Mouse (Mus musculus): ENCODE data around the gene Hoxb8.

Hoxb8 gene

GRCm38 (mm10) chr11:96281855-96282570 lies at the start of gene Hoxb8:
Gene Hoxb8, plus strand, starts transcription at chr11:96281905.
- no peaks in the 10 kb centered on the region for H3K36me3 ChIP-seq (ENCODE audit: control insufficient read depth, insufficient read depth, low read length, poor library complexity, severe bottlenecking)

DNA sequence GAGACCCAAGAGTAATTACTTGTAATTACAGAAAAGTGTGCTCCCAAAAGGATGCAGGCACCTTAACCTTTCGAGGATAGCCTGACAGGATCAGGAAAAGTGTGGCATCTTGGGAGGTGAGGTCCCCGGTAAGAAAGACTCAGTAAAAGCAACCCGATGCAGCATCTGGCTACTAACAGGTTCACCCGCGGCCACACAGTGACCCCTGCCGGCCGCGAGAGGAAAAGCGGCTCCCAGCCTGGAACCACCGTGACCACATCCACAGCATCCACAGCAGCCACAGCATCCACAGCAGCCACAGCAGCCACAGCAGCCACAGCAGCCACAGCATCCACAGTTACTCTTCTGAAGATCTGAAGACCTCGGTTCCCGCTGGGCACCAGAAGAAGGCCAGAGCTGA lies 46.8 kb upstream of the Hoxb8 start:
- H3K36me3 ChIP-seq (ENCODE audit: control insufficient read depth, insufficient read depth, low read length, poor library complexity, severe bottlenecking): no peaks in the 10 kb centered on the region
- no peaks in the 10 kb centered on the region for H3K27me3 ChIP-seq (ENCODE audit: control insufficient read depth, insufficient read depth, low read length, poor library complexity, severe bottlenecking)
- peak; percentile 63 for DNase-seq (ENCODE audit: low read depth, low spot score)

More at GRCm38 (mm10) chr11:96281855-96282570, at the start of gene Hoxb8:
- DNase-seq (ENCODE audit: low read depth, low spot score): no peak
- H3K27me3 ChIP-seq (ENCODE audit: control insufficient read depth, insufficient read depth, low read length, poor library complexity, severe bottlenecking): peaks cover 7% of the 10 kb centered on the region

DNA sequence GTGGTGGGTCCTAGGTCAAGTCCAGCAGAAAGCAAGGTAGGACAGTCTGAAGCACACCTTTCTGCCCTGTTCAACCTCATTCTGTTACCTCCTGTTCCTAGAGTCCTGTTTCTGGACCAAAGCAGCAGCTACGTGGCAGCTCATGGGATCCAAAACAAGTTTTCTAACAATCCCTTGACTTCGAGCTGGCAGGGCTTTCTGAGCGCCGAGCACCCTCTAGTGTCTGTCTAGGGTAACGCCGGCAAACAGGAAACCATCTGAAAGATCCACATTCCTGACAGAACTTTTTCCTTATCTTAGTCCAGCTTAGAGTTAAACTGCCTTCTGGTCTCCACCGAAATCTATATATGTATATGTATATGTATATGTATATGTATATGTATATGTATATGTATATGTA lies 41.5 kb upstream of the Hoxb8 start:
- Histone ChIP-seq H3K27me3 (ENCODE audit: control insufficient read depth, insufficient read depth, low read length, poor library complexity, severe bottlenecking) (no peaks in the 10 kb centered on the region), H3K36me3 (ENCODE audit: control insufficient read depth, insufficient read depth, low read length, poor library complexity, severe bottlenecking) (no peaks in the 10 kb centered on the region)
- DNase-seq (ENCODE audit: low read depth, low spot score): peak; percentile 51

DNA sequence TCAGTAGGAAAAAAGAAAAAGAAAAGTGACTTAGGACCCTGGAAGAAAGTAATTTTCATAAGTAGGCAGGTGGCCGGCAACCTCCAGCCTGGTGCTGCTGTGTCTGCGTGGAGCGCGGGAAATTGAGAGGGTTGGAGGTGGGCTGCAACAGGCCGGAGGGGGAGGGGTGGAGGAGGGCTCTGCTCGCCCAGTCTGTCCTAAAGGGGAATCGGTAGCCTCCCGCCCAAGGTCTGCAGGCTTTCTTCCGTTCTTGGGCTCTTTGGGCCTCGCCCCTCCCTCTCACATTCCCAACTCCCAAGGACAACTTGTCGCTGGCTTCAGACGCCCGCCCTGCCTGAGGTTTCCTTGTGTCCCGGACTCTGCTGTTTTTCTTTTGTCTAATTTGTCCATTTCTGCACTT lies 30.8 kb upstream of the Hoxb8 start:
- no peak for DNase-seq (ENCODE audit: low read depth, low spot score)
- Histone ChIP-seq H3K36me3 (ENCODE audit: control insufficient read depth, insufficient read depth, low read length, poor library complexity, severe bottlenecking) (no peaks in the 10 kb centered on the region), H3K27me3 (ENCODE audit: control insufficient read depth, insufficient read depth, low read length, poor library complexity, severe bottlenecking) (no peaks in the 10 kb centered on the region; the same call in none of the 2 replicates)

GRCm38 (mm10) chr11:96251480-96252031 lies 30.1 kb upstream of the Hoxb8 start:
- H3K27me3 ChIP-seq (ENCODE audit: control insufficient read depth, insufficient read depth, low read length, poor library complexity, severe bottlenecking): no peaks in the 10 kb centered on the region; the same call in none of the 2 replicates
- H3K36me3 ChIP-seq (ENCODE audit: control insufficient read depth, insufficient read depth, low read length, poor library complexity, severe bottlenecking): no peaks in the 10 kb centered on the region
- no peak for DNase-seq (ENCODE audit: low read depth, low spot score)

- DNase-seq (ENCODE audit: low read depth, low spot score): no peak
- H3K36me3 ChIP-seq (ENCODE audit: control insufficient read depth, insufficient read depth, low read length, poor library complexity, severe bottlenecking): no peaks in the 10 kb centered on the region
- H3K27me3 ChIP-seq (ENCODE audit: control insufficient read depth, insufficient read depth, low read length, poor library complexity, severe bottlenecking): no peaks in the 10 kb centered on the region; the same call in none of the 2 replicates
Measured at GRCm38 (mm10) chr11:96252541-96253120, 29.1 kb upstream of the Hoxb8 start.

- H3K36me3 ChIP-seq (ENCODE audit: control insufficient read depth, insufficient read depth, low read length, poor library complexity, severe bottlenecking): no peaks in the 10 kb centered on the region
- H3K27me3 ChIP-seq (ENCODE audit: control insufficient read depth, insufficient read depth, low read length, poor library complexity, severe bottlenecking): no peaks in the 10 kb centered on the region; the same call in none of the 2 replicates
- DNase-seq (ENCODE audit: low read depth, low spot score): no peak
Measured at GRCm38 (mm10) chr11:96254221-96254620, 27.5 kb upstream of the Hoxb8 start.

- DNase-seq (ENCODE audit: low read depth, low spot score): no peak
- Histone ChIP-seq H3K27me3 (ENCODE audit: control insufficient read depth, insufficient read depth, low read length, poor library complexity, severe bottlenecking) (no peaks in the 10 kb centered on the region; the same call in 1 of the 2 replicates), H3K36me3 (ENCODE audit: control insufficient read depth, insufficient read depth, low read length, poor library complexity, severe bottlenecking) (no peaks in the 10 kb centered on the region)
Measured at GRCm38 (mm10) chr11:96255111-96255995, 26.4 kb upstream of the Hoxb8 start.

GRCm38 (mm10) chr11:96255996-96256445 lies 25.7 kb upstream of the Hoxb8 start:
- H3K36me3 ChIP-seq (ENCODE audit: control insufficient read depth, insufficient read depth, low read length, poor library complexity, severe bottlenecking): no peaks in the 10 kb centered on the region
- no peak for DNase-seq (ENCODE audit: low read depth, low spot score)
- no peaks in the 10 kb centered on the region; the same call in 1 of the 2 replicates for H3K27me3 ChIP-seq (ENCODE audit: control insufficient read depth, insufficient read depth, low read length, poor library complexity, severe bottlenecking)

DNA sequence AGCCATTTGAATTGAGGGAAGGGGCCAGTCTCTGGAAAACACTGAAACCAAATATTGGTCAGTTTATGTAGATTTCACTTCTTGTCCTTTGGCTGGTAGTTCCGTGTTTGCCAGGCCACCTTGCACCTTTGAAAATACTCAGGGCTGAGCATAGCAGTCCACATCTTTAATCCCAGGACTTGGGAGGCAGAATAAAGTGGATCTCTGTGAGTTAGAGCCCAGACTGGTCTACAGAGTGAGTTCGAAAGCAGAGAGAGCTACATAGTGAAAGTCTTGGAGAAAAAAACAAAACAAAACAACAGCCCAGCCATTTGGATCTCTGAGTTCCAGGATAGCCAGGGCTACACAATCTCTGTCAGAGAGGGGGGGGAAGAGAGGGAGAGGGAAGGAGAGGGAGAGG lies 24.6 kb upstream of the Hoxb8 start:
- no peaks in the 10 kb centered on the region; the same call in 1 of the 2 replicates for H3K27me3 ChIP-seq (ENCODE audit: control insufficient read depth, insufficient read depth, low read length, poor library complexity, severe bottlenecking)
- no peak for DNase-seq (ENCODE audit: low read depth, low spot score)
- H3K36me3 ChIP-seq (ENCODE audit: control insufficient read depth, insufficient read depth, low read length, poor library complexity, severe bottlenecking): no peaks in the 10 kb centered on the region

DNA sequence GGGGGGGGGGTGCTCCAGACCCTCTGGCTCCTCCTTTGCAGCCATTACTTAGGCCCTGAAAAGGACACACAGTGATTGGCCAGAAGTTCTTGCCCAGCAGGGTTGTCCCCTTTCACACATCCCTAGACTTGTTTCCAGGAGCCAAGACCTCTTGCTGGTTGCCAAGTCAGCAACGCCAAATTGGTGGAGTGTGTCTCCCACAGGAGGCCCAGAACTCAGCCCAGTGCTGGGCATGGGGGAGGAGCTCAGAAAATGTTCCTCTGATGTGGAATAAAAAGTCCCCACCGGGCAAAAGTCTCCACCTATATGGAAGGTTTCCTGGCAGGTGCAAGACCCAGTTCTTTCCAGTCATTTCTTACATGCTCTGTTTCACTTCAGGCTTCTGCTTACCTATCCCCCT lies 22.7 kb upstream of the Hoxb8 start:
- no peak for DNase-seq (ENCODE audit: low read depth, low spot score)
- Histone ChIP-seq H3K36me3 (ENCODE audit: control insufficient read depth, insufficient read depth, low read length, poor library complexity, severe bottlenecking) (no peaks in the 10 kb centered on the region), H3K27me3 (ENCODE audit: control insufficient read depth, insufficient read depth, low read length, poor library complexity, severe bottlenecking) (no peaks in the 10 kb centered on the region)

DNA sequence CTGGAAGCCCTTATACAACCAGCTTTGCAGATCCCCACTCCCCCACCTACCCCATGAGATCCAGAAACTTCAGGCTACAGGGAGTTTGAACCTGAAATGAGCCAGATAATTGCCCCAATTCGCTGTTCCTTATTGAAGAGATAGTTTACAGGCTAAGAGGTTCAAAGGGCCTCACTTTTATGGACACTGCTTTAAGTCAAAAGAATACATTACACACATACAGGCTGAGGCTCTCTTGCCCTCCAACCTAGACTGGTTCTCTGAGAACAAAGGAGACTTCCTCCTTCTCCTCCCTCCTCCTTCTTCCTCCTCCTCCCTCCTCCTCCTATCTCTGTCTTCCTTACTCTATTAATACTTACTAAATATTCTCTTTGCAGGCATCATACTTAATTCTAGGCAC lies 22.2 kb upstream of the Hoxb8 start:
- no peak for DNase-seq (ENCODE audit: low read depth, low spot score)
- no peaks in the 10 kb centered on the region for H3K36me3 ChIP-seq (ENCODE audit: control insufficient read depth, insufficient read depth, low read length, poor library complexity, severe bottlenecking)
- H3K27me3 ChIP-seq (ENCODE audit: control insufficient read depth, insufficient read depth, low read length, poor library complexity, severe bottlenecking): no peaks in the 10 kb centered on the region

GRCm38 (mm10) chr11:96260310-96260970 lies 21.3 kb upstream of the Hoxb8 start:
- DNase-seq (ENCODE audit: low read depth, low spot score): no peak
- Histone ChIP-seq H3K27me3 (ENCODE audit: control insufficient read depth, insufficient read depth, low read length, poor library complexity, severe bottlenecking) (no peaks in the 10 kb centered on the region; the same call in 1 of the 2 replicates), H3K36me3 (ENCODE audit: control insufficient read depth, insufficient read depth, low read length, poor library complexity, severe bottlenecking) (no peaks in the 10 kb centered on the region)

DNA sequence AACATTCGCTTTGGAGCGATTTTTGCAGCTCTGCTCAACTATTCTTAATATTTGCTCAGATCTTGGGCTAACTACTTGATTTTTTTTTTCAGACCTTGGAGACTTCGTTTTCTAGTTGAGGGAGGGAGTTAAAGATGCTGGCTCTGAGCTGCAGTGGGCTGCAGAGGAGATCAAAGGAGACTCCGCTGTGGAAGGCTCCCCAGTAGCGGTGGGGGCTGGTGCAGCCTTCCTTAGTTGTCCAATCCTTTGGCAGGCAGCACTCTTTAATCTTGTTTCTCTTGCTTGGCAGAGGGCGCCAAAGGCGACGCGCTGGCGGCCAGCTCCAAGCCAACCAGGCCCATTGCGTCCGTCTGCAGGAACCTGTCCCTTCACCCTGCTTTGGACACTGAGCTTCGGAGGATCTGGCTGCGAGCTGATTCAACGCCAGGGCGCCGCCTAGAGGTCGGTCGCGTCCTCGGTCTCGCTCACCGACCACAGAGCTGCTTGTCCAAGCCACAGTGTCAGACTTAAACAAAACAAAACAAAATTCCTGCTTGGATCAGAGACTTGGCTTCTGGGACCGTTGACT lies 20.3 kb upstream of the Hoxb8 start:
- Histone ChIP-seq H3K36me3 (ENCODE audit: control insufficient read depth, insufficient read depth, low read length, poor library complexity, severe bottlenecking) (no peaks in the 10 kb centered on the region), H3K27me3 (ENCODE audit: control insufficient read depth, insufficient read depth, low read length, poor library complexity, severe bottlenecking) (peaks cover 1% of the 10 kb centered on the region; the same call in 1 of the 2 replicates)
- DNase-seq (ENCODE audit: low read depth, low spot score): peak; percentile 48

All from splenic B cell, adult 2 months (primary cell).